Mouse (Mus musculus) urinary bladder, adult 2 months (tissue): Measurements from ENCODE around the gene Slc7a11. TPM values are rescaled to one million over a fixed set of nuclear protein-coding genes. Genes with fewer than 3 reads are reported as not detected.
"Not testable (repeated sequence)": the region's sequence is repeated elsewhere in the genome, so short reads cannot be mapped to it uniquely, and the experiment has no call there.

Source experiments
- DNase-seq: peaks from one replicate; pipeline ENCODE4 v3.0.0; 2022; ENCODE audit warnings: low spot score
- polyA plus RNA-seq: library from polyadenylated mRNA; depleted of rRNA; stranded (reverse); fragments of >200 nt; gene quantifications from 2 replicates; pipeline ENCODE4 v1.2.3, GENCODE M21; 2012; rRNA removed

Slc7a11 gene
- 0.33 and 0.50 TPM in 2 replicates for polyA plus RNA-seq

GRCm38 (mm10) chr3:50443421-50443916 is at the start of gene Slc7a11:
Gene Slc7a11, minus strand, starts transcription at chr3:50443614.
- DNase-seq = peak; percentile 29

DNA sequence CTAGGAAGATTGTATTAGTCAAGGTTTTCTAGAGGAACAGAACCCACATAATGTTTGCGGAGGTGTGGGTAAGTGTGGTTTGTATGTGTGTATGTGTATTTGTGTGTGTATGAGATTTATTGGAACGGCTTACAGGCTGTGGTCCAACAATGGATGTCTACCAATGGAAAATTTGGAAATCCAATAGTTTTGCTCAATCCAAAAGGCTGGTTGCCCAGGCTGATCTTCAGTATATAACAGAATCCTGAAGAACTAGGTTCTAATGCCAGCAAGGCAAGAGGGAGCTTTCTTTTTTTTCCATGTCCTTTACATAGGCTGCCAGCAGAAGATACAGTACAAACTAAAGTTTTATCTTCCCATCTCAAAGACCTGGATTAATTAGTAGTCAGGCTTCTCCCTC is 48.3 kb upstream of the Slc7a11 start:
- no peak for DNase-seq

- DNase-seq = no peak
These were observed 40.7 kb upstream of the Slc7a11 start for GRCm38 (mm10) chr3:50484076-50484475.

- DNase-seq = no peak
These were observed 18.8 kb upstream of the Slc7a11 start for GRCm38 (mm10) chr3:50462223-50462622.

GRCm38 (mm10) chr3:50457136-50457535 is 13.7 kb upstream of the Slc7a11 start:
- DNase-seq = no peak

DNA sequence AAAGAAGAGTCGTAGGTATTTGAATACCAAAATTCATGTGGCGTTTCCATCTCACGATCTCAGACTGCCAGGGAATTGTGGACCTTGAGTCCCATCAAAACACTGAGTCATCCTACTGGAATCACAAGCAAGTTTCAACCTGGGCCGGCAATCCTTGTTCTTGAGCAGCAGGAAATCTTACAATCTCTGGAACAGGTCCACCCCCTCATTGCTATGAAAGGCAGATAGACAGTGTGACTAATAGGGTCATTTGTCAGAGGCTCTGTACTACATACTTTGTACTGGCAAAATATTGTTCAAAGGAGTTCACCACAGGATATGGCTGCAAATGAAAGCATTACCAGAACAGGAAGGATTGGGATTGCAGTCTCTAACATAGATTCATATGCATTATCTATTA is 13.2 kb upstream of the Slc7a11 start:
- no peak for DNase-seq

- DNase-seq = no peak
These were observed 12.6 kb upstream of the Slc7a11 start for GRCm38 (mm10) chr3:50456023-50456422.

DNA sequence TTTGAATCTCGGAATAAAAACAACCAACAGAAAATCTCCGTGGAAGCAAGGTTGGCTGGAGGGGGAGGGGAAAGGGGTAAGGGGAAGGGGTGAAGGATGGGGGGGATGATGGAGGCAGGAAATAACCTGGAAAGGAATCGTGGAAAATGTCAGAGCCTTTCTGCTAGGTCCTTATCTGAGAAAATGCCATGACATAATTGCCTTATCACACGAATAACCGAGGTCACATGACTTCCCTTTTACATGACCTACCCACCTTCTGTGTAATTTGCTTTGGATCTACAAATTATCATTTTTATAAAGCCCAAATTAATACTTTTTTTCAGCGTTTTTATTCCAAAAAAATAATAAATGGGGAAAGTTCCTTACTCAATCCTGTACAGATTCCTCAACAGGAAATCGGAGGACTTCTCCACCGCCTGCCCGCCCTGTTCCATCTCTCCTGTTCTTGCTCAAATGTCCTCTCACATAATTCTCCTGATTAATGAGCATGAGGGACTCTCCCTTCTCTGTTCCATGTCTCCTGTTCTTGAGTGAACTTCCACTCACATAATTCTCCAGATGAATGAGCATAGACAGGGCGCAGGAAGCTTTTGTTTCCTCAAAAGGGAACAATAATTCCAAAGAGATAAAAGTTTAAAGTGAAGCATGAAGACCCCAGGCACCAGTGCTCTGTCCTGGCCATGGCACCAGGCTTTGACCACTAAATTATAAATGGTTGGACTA is 1.8 kb upstream of the Slc7a11 start:
- DNase-seq = no peak

- DNase-seq = no peak
These were observed 528 bp upstream of the Slc7a11 start for GRCm38 (mm10) chr3:50443942-50444341.

GRCm38 (mm10) chr3:50442341-50443292 is 797 bp downstream of the Slc7a11 start:
- peak; percentile 19 for DNase-seq

GRCm38 (mm10) chr3:50441330-50441729 is 2.1 kb downstream of the Slc7a11 start:
- DNase-seq = no peak

- DNase-seq = no peak
These were observed 3.0 kb downstream of the Slc7a11 start for GRCm38 (mm10) chr3:50440409-50440808.

- DNase-seq = no peak
These were observed 4.0 kb downstream of the Slc7a11 start for GRCm38 (mm10) chr3:50439429-50439828.

DNA sequence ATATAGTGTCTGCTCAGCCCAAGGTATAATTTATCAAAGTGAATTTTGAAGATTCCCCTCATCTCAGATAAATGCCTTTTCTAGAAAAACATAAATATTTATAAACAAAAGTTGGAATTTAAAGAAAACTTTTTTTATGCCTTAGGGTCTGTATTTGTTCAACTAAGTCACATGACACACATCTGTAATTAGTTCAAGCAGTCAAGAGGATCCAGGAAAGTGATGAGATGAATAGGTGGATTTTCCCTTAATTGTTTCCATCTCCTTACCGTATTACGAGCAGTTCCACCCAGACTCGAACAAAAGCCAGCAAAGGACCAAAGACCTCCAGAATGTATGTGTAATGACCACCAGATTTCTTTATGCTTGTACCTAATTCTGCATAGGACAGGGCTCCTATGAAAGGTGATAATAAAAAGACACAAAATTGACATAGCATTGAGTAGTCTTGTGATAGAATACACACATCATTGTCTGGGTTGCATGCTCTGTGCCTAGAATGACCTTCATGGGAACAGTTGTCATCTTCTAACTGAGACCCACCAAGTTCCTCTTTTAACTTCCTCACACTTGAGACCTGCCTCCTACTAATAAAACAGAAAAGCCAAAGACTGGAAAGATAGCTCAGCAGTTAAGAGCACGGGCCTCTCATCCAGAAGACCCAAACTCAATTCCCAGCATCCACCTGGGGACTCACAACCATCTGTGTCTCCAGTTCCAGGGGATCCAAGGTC is 4.7 kb downstream of the Slc7a11 start:
- no peak for DNase-seq

GRCm38 (mm10) chr3:50438081-50438480 is 5.3 kb downstream of the Slc7a11 start:
- not testable (repeated sequence) for DNase-seq

GRCm38 (mm10) chr3:50436409-50436808 is 7.0 kb downstream of the Slc7a11 start:
- not testable (repeated sequence) for DNase-seq

DNA sequence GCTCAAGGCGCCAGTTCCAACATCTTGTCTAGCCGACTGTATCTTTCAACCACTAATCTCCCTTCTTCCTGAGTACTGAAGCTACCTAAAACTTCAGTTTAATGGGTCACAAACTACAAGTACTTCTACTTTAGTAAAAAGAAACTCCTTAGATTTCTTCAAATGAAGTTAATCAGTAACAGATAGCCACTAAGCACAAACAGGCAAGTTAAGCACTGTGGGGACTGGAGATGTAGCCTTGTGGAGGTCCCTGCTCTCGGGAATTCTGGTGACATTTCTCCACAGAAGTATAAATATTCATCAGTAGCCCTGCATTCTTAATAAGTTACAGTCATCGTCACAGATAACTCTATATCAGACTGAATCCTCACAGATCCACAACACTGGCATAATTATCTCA is 9.6 kb downstream of the Slc7a11 start:
- no peak for DNase-seq

DNA sequence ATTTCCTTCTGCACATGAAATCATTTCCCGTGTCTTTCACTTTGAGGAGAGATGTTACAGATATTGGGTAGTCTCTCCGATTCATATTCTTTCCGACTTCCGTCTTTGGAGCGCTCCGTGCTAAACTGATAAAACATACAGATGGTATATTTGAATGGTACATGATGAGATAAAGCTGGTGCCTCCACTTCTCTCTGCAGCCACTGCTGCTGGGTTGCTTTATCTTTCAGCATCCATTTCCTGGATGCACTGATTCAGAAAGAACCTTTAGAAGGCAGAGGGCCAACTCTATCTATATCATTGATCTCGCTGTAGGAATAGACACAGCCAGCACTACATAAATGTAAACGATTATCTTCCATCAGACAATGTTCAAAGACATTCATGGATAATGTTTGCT is 12.6 kb downstream of the Slc7a11 start:
- no peak for DNase-seq

DNA sequence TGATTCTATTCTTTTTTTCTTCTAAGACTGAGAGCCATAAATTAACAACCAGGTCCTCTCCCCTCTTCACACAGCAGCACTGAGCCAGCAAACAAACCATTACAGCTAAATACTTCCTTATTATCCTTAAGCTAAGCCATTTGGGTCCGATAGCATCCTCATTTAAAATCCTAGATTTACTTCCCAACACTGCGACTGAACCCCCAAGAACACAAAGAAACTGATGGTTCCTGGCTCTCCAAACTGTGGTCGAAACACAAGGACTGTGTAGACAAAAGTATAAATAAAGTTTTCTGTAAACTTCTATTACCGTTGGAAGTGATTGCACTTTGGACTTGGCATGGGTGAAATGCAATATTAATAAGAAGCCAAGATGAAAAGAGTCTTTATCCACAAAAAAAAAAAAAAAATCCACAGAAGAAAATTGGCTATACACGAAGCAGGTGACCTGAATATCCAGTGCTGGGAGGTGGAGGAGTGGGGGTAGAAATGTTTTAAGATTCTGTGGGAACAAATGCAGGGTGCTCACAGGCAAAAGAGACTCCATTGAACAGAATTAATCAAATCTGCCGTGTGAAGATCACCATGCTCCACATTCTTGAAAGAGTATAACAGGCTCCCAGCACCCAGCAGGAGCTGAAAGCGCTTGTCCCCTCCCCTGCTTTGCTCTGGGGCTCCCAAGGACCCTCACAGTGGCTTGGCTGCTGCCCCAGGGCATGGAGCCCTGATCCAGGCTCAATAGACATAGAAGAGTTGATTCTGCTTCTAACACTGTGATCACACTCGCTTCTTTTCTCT is 21.7 kb downstream of the Slc7a11 start:
- no peak for DNase-seq

DNA sequence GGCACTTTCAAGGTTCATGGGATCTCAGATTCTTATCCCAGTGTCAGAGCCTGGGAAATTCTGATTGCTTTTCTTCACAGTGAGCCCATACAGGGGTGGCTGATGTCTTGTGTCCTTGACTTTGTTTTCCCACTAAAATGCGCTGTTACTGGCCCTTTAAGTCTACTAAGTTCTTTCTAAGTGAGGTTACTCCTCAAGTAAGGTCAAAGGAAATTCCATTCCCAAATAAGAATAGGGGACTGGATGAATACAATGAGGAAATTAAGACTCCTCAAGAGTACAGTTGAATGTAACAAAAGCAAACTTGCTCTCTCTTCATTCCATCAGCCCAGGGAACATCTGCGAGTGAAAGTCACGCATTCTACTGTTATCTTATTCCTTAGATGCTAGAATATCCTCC is 24.3 kb downstream of the Slc7a11 start:
- DNase-seq = no peak

DNA sequence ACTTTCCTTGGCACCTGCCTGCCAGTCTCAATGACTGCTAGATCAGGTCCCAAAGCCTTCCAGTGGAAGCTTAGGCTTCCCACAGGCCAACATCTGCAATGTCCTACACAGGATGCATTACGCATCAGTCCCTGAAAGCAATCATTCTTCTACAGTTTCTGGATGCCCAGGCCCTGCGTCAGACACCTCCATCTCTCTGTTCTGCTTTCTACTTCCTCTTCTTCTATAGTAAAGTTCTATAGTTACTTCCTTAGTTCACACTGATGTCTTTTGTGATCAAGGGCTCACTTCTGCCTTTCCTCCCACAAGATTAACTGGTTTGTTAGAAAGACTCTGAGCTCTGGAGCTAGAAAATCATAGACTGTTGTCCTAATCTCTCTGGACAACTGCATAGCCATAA is 36.6 kb downstream of the Slc7a11 start:
- DNase-seq = no peak
